ENCODE assay signal across 25 mouse cellular contexts in genomic region chr11:74515046-74515445, GRCm38 (mm10).
DNase-seq lines count a peak whose midpoint lies in the region; ATAC-seq and TF ChIP-seq lines count a peak whose summit lies in the region.
"Had no signal": no experiment of that assay in that cellular context is flagged by ENCODE, and none has a peak within 500 bp of the region (broad histone marks: within the 10 kb centered on the region; RNA-seq: fewer than 3 reads in every experiment).

No protein-coding gene starts in this region.

- H3K27me3 ChIP-seq in heart, adult 2 months (ENCODE audit: control insufficient read depth, insufficient read depth, low read length) = no peaks in the 10 kb centered on the region
- H3K27me3 ChIP-seq in MEL (ENCODE audit: control insufficient read depth in 1 of 2, insufficient read depth in 2 of 2, low read length in 2 of 2) = no peaks in the 10 kb centered on the region
- no peaks in the 10 kb centered on the region for H3K27me3 ChIP-seq in heart, embryonic 14.5 days (ENCODE audit: control insufficient read depth, insufficient read depth, low read length)
- H3K27me3 ChIP-seq: hindbrain, embryonic 13.5 days had no signal

- intact Hi-C loops in heart, adult 2 months (cut with DNase I) = no loop called here
- intact Hi-C loops in heart, postnatal 25 days (cut with DNase I) = no loop called here

- WGBS in heart, adult 2 months = 40% methylated on average over 3 of the region's 3 CpGs
- 22% methylated on average over 3 of the region's 3 CpGs for WGBS in heart, embryonic 14.5 days

- no peaks in the 10 kb centered on the region for H3K9me3 ChIP-seq in MEL (replicated peaks; ENCODE audit: insufficient read depth, low read length)
- H3K9me3 ChIP-seq in heart, embryonic 14.5 days (ENCODE audit: control insufficient read depth, low read length) = no peaks in the 10 kb centered on the region
- H3K9me3 ChIP-seq: forebrain, embryonic 10.5 days; hindbrain, embryonic 13.5 days; limb, embryonic 15.5 days; neural tube, embryonic 12.5 days had no signal

- no peak overlapping the region for H3K4me3 ChIP-seq in heart, adult 2 months
- H3K4me3 ChIP-seq in MEL (ENCODE audit: control insufficient read depth in 1 of 2, insufficient read depth in 1 of 2, low read depth in 2 of 2, low read length in 2 of 2) = no peak overlapping the region
- H3K4me3 ChIP-seq in heart, embryonic 14.5 days (ENCODE audit: control insufficient read depth in 1 of 2, insufficient read depth in 1 of 2, low read depth in 1 of 2, low read length in 2 of 2) = no peak overlapping the region
- H3K4me3 ChIP-seq: forebrain, embryonic 10.5 days; hindbrain, embryonic 13.5 days; limb, embryonic 15.5 days; neural tube, embryonic 12.5 days had no signal

- H3K79me2 ChIP-seq in heart, adult 2 months (replicated peaks; ENCODE audit: control insufficient read depth, insufficient read depth, low read length) = peaks cover 1% of the 10 kb centered on the region; the same call in 1 of the 2 replicates
- no peaks in the 10 kb centered on the region for H3K79me2 ChIP-seq in MEL (ENCODE audit: control insufficient read depth, insufficient read depth, low read length, poor library complexity)

- peaks cover 3% of the 10 kb centered on the region; the same call in 1 of the 2 replicates for H3K4me1 ChIP-seq in heart, adult 2 months (ENCODE audit: control insufficient read depth, insufficient read depth, low read length)
- H3K4me1 ChIP-seq in MEL (ENCODE audit: control insufficient read depth in 1 of 2, insufficient read depth in 2 of 2, low read length in 2 of 2) = no peaks in the 10 kb centered on the region
- peaks cover 16 to 29% of the 10 kb centered on the region in 2 experiments for H3K4me1 ChIP-seq in heart, embryonic 14.5 days (ENCODE audit: control insufficient read depth in 2 of 2, insufficient read depth in 2 of 2, low read length in 2 of 2)
- H3K4me1 ChIP-seq: forebrain, embryonic 10.5 days; limb, embryonic 15.5 days had no signal

- H3K4me2 ChIP-seq in heart, embryonic 14.5 days (ENCODE audit: low read length) = peak overlapping the region; percentile 26
- H3K4me2 ChIP-seq: hindbrain, embryonic 13.5 days; limb, embryonic 15.5 days; neural tube, embryonic 12.5 days had no signal

- peak overlapping the region; percentile 41; the same call in 1 of the 2 replicates for H3K27ac ChIP-seq in heart, adult 2 months
- H3K27ac ChIP-seq in MEL (ENCODE audit: control insufficient read depth, low read depth, low read length) = no peak overlapping the region
- peak overlapping the region; percentile 20 to 41 for H3K27ac ChIP-seq in heart, embryonic 14.5 days (replicated peaks in 1 of 2; ENCODE audit: control insufficient read depth in 1 of 2, insufficient read depth in 1 of 2, low read depth in 2 of 2, low read length in 2 of 2)
- H3K27ac ChIP-seq: forebrain, embryonic 10.5 days; hindbrain, embryonic 13.5 days; limb, embryonic 15.5 days; neural tube, embryonic 12.5 days had no signal

- peak in 1 of 2 experiments; percentile 45 for DNase-seq in heart, adult 2 months
- no peak for DNase-seq in heart, postnatal 25 days (ENCODE audit: low spot score)
- peak; percentile 25 for DNase-seq in MEL (ENCODE audit: low read depth, low spot score)
- DNase-seq in lung, postnatal 25 days (ENCODE audit: low spot score) = no peak
- DNase-seq in embryo, embryonic 9.5 days (ENCODE audit: extremely low spot score) = no peak
- DNase-seq: adrenal gland, postnatal 25 days; cerebellum, adult 9-11 months; gastrocnemius, postnatal 10 days; kidney, adult 11 months; kidney, postnatal 4 days; layer of hippocampus, adult 9-11 months; left cerebral cortex, postnatal 4 days; lung, adult 18-20 months; lung, postnatal 10 days; midbrain, embryonic 14.5 days; right cerebral cortex, postnatal 25 days; spleen, adult 18-20 months; thymus, postnatal 25 days had no signal

- no peak for TF ChIP-seq CTCF in heart, adult 2 months (IDR thresholded peaks at IDR 0.05)
- no peak for TF ChIP-seq CTCF in MEL (IDR thresholded peaks at IDR 0.05 in 2 of 3, conservative IDR thresholded peaks at IDR 0.05 in 1 of 3; ENCODE audit: control insufficient read depth in 1 of 3, insufficient read depth in 1 of 3, low read depth in 2 of 3, low read length in 3 of 3, poor library complexity in 1 of 3, severe bottlenecking in 1 of 3)

- TF ChIP-seq RAD21 in MEL (IDR thresholded peaks at IDR 0.05; ENCODE audit: low read depth, low read length) = no peak

- H3K36me3 ChIP-seq in heart, adult 2 months (ENCODE audit: control insufficient read depth, insufficient read depth, low read length) = no peaks in the 10 kb centered on the region
- H3K36me3 ChIP-seq in MEL (ENCODE audit: control insufficient read depth in 1 of 2, insufficient read depth in 2 of 2, low read length in 2 of 2) = no peaks in the 10 kb centered on the region
- H3K36me3 ChIP-seq in heart, embryonic 14.5 days (ENCODE audit: control insufficient read depth, insufficient read depth, low read length) = no peaks in the 10 kb centered on the region
- H3K36me3 ChIP-seq: forebrain, embryonic 10.5 days; hindbrain, embryonic 13.5 days; limb, embryonic 15.5 days; neural tube, embryonic 12.5 days had no signal

- TF ChIP-seq POLR2A in heart, adult 2 months (IDR thresholded peaks at IDR 0.05; ENCODE audit: insufficient read depth, low read depth, low read length) = no peak
- TF ChIP-seq POLR2A in MEL (IDR thresholded peaks at IDR 0.05; ENCODE audit: control insufficient read depth in 1 of 2, insufficient read depth in 1 of 2, low read depth in 1 of 2, low read length in 2 of 2, poor library complexity in 1 of 2) = no peak

- TF ChIP-seq EP300 in heart, adult 2 months (IDR thresholded peaks at IDR 0.05; ENCODE audit: insufficient read depth, low read depth, low read length) = no peak
- no peak for TF ChIP-seq EP300 in MEL (IDR thresholded peaks at IDR 0.05; ENCODE audit: low read depth in 1 of 2, low read length in 2 of 2)

- H3K9ac ChIP-seq in heart, adult 2 months (ENCODE audit: low read depth, low read length) = no peak overlapping the region
- H3K9ac ChIP-seq in MEL (ENCODE audit: control insufficient read depth, low read depth, low read length, poor library complexity, severe bottlenecking) = no peak overlapping the region
- H3K9ac ChIP-seq in heart, embryonic 14.5 days (ENCODE audit: low read length) = peak overlapping the region; percentile 34; the same call in 1 of the 2 replicates
- H3K9ac ChIP-seq: hindbrain, embryonic 13.5 days; limb, embryonic 15.5 days; neural tube, embryonic 12.5 days had no signal

- peak; percentile 32; the same call in 1 of the 2 replicates for ATAC-seq in heart, embryonic 14.5 days (ENCODE audit: insufficient number of reproducible peaks, insufficient read depth, low FRiP score, low read depth)
- peak; percentile 47; the same call in 1 of the 2 replicates for ATAC-seq in megakaryocyte-erythroid progenitor cell, adult 5-6 weeks (replicated peaks; ENCODE audit: low FRiP score, low TSS enrichment, poor library complexity, severe bottlenecking)
- ATAC-seq: forebrain, embryonic 16.5 days had no signal

TF ChIP-seq in MEL, 35 proteins besides CTCF, POLR2A, EP300 and RAD21:
- TF ChIP-seq ZC3H11A (IDR thresholded peaks at IDR 0.05; ENCODE audit: low read depth, low read length) = no peak
- no peak for TF ChIP-seq POLR2AphosphoS2 (IDR thresholded peaks at IDR 0.05; ENCODE audit: low read length)
- TF ChIP-seq MYB (IDR thresholded peaks at IDR 0.05; ENCODE audit: low read depth, low read length) = no peak
- TF ChIP-seq TBP (IDR thresholded peaks at IDR 0.05; ENCODE audit: low read depth, low read length) = no peak
- TF ChIP-seq HCFC1 (IDR thresholded peaks at IDR 0.05; ENCODE audit: low read depth, low read length) = no peak
- no peak for TF ChIP-seq ZMIZ1 (IDR thresholded peaks at IDR 0.05; ENCODE audit: low read depth, low read length)
- TF ChIP-seq MEF2A (IDR thresholded peaks at IDR 0.05; ENCODE audit: extremely low read depth, insufficient replicate concordance, low read depth, low read length, poor library complexity, severe bottlenecking) = no peak
- TF ChIP-seq SMC3 (IDR thresholded peaks at IDR 0.05; ENCODE audit: low read depth, low read length) = no peak
- TF ChIP-seq GABPA (IDR thresholded peaks at IDR 0.05; ENCODE audit: low read depth, low read length) = no peak
- TF ChIP-seq ZNF384 (IDR thresholded peaks at IDR 0.05; ENCODE audit: low read depth, low read length) = no peak
- no peak for TF ChIP-seq ZKSCAN1 (IDR thresholded peaks at IDR 0.05; ENCODE audit: low read depth, low read length)
- TF ChIP-seq E2F4 (IDR thresholded peaks at IDR 0.05; ENCODE audit: borderline replicate concordance, low read depth, low read length) = no peak
- TF ChIP-seq NRF1 (IDR thresholded peaks at IDR 0.05; ENCODE audit: insufficient read depth, low read depth, low read length, poor library complexity, severe bottlenecking) = no peak
- TF ChIP-seq KAT2A (conservative IDR thresholded peaks at IDR 0.05; ENCODE audit: low read depth, low read length) = no peak
- no peak; the same call in 1 of the 2 replicates for TF ChIP-seq TAL1 (IDR thresholded peaks at IDR 0.05; ENCODE audit: low read length)
- no peak for TF ChIP-seq NELFE (IDR thresholded peaks at IDR 0.05; ENCODE audit: low read depth, low read length)
- TF ChIP-seq TCF12 (IDR thresholded peaks at IDR 0.05; ENCODE audit: low read depth, low read length) = no peak
- no peak for TF ChIP-seq CHD2 (IDR thresholded peaks at IDR 0.05; ENCODE audit: low read length)
